Mouse (Mus musculus): ENCODE data around the gene Lpar2.

Lpar2 gene

DNA sequence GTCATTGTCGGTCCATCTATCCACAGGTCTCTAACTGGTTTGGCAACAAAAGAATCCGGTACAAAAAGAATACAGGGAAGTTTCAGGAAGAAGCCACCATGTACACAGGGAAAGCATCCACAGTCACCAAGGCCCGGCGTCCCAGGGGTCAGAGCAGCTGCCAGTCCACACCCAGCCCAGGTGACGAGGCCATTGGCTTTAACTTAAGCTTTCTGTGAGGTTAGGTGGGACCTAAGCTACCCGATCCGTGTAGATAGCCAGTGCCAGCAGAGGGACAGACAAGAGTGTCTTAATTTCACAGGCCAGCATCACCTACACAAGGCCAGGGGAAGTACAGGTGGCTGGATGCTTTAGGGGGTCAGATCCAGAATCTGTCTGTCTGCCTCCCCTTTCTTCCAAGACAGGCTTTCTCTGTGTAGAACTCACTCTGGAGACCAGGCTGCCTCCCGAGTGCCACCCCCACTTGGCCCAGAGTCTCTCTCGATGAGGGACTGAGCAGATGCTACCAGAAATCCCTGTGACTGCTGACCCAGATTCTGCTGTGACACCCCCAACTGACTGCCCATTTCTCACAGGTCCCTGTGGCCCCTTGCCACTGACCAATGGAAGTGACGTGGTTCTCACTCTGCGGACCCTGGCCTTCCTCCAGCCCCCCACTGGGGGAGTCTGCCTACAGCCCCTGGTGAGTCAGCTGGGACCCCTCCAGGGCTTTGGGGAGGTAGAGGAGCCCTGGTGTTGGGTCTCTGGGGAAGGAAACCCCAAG, 48.0 kb downstream of the Lpar2 start:
- DNase-seq = no peak

DNA sequence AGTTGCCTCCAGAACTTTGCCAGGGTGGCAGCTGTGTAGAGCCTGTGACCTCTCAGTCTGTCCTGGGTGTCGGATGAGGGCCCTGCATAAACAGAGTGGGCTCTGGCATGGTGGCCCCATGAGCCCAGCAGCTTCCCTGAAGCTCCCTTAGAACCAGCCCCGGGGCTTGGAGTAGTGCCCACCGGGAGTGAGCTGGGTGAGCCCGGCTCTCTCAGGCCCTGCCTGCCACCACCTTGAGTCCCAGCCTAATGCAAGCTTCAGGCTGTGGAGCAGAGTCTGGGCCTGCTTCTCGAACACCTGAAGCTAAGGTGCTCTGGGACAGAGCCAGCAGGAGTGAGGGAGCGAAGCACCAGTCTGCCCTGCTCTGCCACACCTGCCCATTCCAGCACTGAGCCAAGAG, 48.7 kb downstream of the Lpar2 start:
- DNase-seq = no peak

DNA sequence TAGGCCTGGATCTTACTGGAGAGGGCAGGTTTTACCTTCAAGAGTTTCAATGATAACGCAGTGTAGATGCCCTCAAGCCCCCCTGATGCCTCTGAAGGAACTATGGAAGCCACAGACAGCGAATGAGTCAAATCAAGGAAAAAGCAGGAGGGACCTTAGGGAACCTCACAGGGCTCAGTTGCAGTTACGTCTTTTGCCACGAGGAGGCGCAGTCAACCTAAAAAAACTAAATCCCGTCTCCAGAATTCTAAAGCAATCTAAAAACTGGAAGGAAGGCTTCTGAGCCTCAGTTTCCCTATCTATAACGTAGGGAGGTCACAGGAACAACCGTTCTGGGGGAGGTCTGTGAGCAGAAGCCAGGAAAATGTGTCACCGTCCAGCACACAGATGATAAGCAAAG, 51.9 kb downstream of the Lpar2 start:
- peak in 1 of 2 experiments; percentile 79 for DNase-seq

- DNase-seq = no peak
Observed at GRCm38 (mm10) chr8:69874654-69875053, 52.4 kb downstream of the Lpar2 start.

DNA sequence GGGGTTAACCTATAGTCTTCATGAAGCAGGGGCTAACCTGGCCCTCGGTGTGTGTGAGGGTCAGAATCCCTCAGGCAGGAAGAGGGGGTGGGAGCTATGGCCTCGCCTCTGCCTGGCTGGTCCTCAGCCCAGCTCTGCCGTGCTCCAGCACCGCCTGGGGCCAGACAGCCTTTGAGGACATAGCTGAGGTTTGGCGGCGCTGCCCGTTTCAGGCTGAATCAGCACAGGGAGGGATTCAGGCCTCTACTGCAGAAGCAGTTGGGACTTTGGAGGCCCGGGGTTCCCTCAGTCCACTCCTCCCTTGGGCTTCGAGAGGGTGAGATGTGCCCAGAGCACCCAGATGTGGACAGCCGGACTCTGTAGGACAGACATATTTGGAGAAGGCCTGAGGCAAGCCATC, 53.9 kb downstream of the Lpar2 start:
- DNase-seq = no peak

GRCm38 (mm10) chr8:69876967-69877366, 54.7 kb downstream of the Lpar2 start:
- no peak for DNase-seq

GRCm38 (mm10) chr8:69877396-69877795, 55.2 kb downstream of the Lpar2 start:
- no peak for DNase-seq

DNA sequence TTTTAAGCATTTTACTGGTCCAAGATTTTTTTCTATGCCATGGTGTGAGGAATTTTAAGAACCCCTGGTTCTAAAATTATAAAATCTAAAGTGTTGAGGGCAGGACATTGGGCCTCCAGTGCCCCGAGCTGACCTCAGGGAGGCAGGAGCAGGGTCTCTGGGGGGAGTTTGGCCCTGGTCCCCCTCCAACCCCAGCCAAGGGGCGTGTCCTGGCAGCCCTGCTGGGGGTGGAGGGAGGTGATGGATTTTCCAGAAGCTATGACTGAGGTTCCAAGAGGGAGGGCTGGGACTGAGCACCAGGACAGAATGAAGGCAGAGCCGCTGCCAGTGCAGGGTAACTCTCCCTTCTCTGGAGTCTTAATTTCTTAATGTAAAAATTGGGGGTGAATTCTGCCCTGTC, 55.8 kb downstream of the Lpar2 start:
- DNase-seq = no peak

DNA sequence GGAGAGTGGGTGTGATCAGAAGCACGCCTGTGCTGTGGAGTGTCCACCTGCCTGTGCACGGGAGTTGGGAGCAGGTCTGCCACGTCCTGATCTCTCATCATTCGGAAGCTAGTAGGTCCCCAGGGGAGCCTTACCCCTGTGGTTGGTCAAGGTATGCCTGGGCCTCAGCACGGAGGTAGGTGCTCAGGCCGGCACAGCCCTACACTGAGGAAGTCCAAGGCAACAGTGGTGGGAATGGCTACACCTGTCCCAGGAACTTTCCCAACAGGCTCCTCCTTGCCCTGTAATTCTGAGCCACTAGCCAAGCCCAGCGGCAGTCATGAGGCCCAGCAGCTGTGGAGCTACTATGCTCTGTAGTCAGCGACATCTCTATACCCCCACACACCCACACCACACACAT, 57.4 kb downstream of the Lpar2 start:
- no peak for DNase-seq

All from kidney, adult 8-10 months (tissue).